Mouse (Mus musculus): Measurements from ENCODE around the gene Mtmr11. TPM values are rescaled to one million over a fixed set of nuclear protein-coding genes. Genes with fewer than 3 reads are reported as not detected.

Mtmr11 gene
- total RNA-seq (2014; fragmentation: Nextera tagmentation) (not detected in 2 replicates), total RNA-seq (2017) (not detected in 2 replicates)

GRCm38 (mm10) chr3:96161869-96162840 lies at the start of gene Mtmr11:
Mtmr11 (plus strand) TSS chr3:96162004.
- no peak for ATAC-seq (replicated peaks; ENCODE audit: low FRiP score, low TSS enrichment, poor library complexity, severe bottlenecking)

DNA sequence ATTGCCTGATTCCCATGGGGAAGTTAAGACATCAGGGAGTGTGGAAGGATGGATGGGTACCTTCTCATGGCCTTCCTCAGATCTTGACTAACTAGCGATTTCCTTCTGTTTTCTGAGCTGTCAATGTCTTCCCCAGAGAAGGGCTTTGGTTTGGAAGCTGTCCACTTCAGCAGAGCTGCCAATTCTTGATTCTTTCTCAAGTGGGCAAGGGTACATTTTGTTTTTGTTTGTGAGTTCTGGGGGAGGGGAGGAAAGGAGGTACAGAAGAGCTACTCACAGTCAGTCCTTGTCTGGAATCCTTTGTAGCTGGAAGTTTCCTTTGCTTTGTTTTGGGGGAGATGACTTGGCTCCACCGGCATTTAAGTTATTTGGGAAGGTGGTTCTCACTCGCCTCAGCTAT lies 48.6 kb upstream of the Mtmr11 start:
- ATAC-seq (replicated peaks; ENCODE audit: low FRiP score, low TSS enrichment, poor library complexity, severe bottlenecking) = no peak

DNA sequence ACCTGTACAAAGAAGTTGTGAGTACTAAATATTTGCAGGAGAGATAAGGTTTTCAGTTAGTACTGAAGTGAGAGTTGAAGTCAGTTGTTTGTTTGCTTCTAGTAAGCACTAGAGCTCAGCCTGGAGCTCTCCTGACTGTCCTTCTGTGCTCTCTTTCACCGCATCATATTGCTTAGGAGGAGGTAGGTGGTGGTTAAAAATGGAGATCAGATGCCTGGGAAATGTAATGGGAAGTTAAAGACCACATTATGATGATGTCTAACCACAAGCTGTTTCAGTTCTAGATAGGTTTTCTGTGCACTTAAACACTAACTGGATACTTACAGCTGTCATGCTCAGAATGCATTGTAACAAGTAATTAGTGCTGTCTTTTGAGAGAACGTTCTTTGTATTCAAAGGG lies 43.7 kb upstream of the Mtmr11 start:
- ATAC-seq (replicated peaks; ENCODE audit: low FRiP score, low TSS enrichment, poor library complexity, severe bottlenecking) = peak; percentile 52; the same call in 1 of the 2 replicates

GRCm38 (mm10) chr3:96118702-96119101 lies 43.1 kb upstream of the Mtmr11 start:
- peak; percentile 57; the same call in 1 of the 2 replicates for ATAC-seq (replicated peaks; ENCODE audit: low FRiP score, low TSS enrichment, poor library complexity, severe bottlenecking)

GRCm38 (mm10) chr3:96124235-96124634 lies 37.6 kb upstream of the Mtmr11 start:
- no peak for ATAC-seq (replicated peaks; ENCODE audit: low FRiP score, low TSS enrichment, poor library complexity, severe bottlenecking)

GRCm38 (mm10) chr3:96128128-96128527 lies 33.7 kb upstream of the Mtmr11 start:
- no peak for ATAC-seq (replicated peaks; ENCODE audit: low FRiP score, low TSS enrichment, poor library complexity, severe bottlenecking)

GRCm38 (mm10) chr3:96132478-96132877 lies 29.3 kb upstream of the Mtmr11 start:
- ATAC-seq (replicated peaks; ENCODE audit: low FRiP score, low TSS enrichment, poor library complexity, severe bottlenecking) = no peak

DNA sequence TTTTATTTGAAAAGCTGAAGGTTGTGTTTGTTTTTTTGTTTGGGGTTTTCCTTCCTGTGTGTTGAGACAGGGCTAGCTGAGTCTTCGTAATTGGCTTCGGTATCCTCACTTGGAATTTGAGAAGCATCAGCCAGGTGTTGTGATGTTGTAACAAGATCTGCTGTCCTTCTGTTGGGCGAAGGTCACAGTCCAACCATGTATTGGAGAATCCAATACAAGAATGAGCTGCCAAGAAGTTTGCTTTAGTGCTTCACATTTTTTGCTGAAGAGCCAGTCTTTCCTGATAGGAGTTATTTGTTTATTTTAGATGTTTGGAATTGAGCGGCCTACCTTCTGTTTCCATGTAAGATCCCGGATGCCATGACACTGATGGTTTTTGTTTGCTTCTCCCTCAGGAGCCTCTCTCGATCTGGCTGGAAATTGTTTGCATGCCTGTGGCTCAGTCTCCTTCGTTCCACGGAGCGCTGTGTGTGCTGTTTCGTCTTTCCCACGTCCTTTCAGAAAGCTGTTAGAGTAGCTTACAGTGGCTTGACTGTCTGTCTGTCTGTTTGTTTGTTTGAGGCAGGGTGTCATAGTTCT lies 28.4 kb upstream of the Mtmr11 start:
- no peak for ATAC-seq (replicated peaks; ENCODE audit: low FRiP score, low TSS enrichment, poor library complexity, severe bottlenecking)

DNA sequence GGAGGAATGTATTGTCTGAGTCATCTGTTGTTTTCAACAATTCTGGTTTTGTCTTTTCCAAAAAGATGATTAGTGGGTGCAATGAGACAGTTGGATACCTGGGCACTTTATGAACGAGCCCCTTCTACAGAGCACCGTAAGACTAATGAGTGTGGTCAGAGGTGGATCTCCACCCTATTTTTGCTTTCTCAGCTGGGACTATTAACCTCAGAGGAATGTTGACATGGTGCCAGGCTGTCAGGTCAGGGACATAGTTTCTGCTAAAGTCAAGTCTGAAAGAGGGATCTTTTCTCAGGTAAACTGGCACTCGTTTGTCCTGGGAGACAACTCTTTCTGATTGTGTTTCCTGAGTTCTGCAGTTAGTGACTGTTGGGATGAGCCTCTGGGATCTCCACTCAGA lies 26.8 kb upstream of the Mtmr11 start:
- ATAC-seq (replicated peaks; ENCODE audit: low FRiP score, low TSS enrichment, poor library complexity, severe bottlenecking) = no peak

GRCm38 (mm10) chr3:96147950-96148349 lies 13.9 kb upstream of the Mtmr11 start:
- ATAC-seq (replicated peaks; ENCODE audit: low FRiP score, low TSS enrichment, poor library complexity, severe bottlenecking) = peak; percentile 77

GRCm38 (mm10) chr3:96151836-96152235 lies 10.0 kb upstream of the Mtmr11 start:
- no peak for ATAC-seq (replicated peaks; ENCODE audit: low FRiP score, low TSS enrichment, poor library complexity, severe bottlenecking)

DNA sequence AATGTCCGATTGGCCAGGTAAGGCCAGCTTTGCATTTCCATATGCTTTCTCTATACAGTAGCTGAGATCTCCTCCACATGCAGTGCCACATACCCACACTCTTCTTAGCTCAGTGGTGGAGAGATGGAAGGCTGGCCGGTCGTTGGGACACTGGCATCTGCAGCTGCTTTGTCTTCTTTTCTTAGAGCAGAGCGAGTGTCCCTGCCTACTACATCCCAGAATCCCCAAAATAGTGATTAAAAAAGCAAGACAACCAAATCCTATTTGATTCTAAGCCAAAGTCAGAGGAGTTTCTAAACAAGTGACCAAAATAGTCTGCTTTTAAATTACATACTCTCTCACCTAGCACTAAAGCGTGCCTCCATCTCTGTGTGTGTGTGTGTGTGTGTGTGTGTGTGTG lies 9.2 kb upstream of the Mtmr11 start:
- ATAC-seq (replicated peaks; ENCODE audit: low FRiP score, low TSS enrichment, poor library complexity, severe bottlenecking) = no peak

- ATAC-seq (replicated peaks; ENCODE audit: low FRiP score, low TSS enrichment, poor library complexity, severe bottlenecking) = no peak
Measured at GRCm38 (mm10) chr3:96155501-96155900, 6.3 kb upstream of the Mtmr11 start.

DNA sequence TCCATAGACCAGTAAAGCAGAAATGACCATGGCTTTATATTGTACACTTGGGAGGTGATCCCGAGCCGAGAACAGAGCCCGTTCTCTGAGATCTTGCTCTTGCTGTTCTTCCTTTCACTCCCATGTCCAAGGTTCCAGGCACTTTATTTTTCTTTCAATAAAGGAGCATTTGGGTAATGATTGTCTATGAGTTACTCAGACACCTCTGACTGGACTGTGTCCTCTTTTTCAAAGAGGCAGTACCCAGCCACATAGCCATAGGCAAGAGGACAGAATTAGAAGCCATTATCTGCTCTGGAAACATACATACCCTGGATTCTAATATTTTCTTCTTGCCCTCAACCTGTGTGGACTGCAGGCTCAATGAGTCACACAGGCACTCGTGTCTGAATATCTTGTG lies 2.0 kb upstream of the Mtmr11 start:
- ATAC-seq (replicated peaks; ENCODE audit: low FRiP score, low TSS enrichment, poor library complexity, severe bottlenecking) = no peak

GRCm38 (mm10) chr3:96160222-96160802 lies 1.5 kb upstream of the Mtmr11 start:
- no peak for ATAC-seq (replicated peaks; ENCODE audit: low FRiP score, low TSS enrichment, poor library complexity, severe bottlenecking)

- ATAC-seq (replicated peaks; ENCODE audit: low FRiP score, low TSS enrichment, poor library complexity, severe bottlenecking) = no peak
Measured at GRCm38 (mm10) chr3:96160803-96161516, 844 bp upstream of the Mtmr11 start.

DNA sequence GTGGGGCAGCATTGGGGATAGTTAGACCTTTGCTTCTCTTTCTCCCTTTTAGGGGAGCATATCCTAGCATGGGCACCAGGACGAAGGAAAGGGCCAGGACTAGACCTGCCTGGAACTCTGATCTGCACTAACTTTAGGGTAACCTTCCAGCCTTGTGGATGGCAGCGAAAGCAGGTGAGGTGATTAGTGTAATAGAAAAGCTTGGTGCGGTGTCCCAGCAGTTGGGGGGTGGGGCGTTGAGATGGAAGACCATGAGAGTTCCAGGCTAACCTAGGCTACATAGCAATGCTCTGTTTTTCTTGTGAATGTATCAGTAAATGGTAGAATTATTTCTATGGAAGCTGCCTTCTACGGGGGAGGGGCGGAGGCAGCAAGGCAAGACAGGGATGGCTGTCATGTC lies 1.2 kb downstream of the Mtmr11 start:
- no peak for ATAC-seq (replicated peaks; ENCODE audit: low FRiP score, low TSS enrichment, poor library complexity, severe bottlenecking)

GRCm38 (mm10) chr3:96168466-96169158 lies 6.8 kb downstream of the Mtmr11 start:
- ATAC-seq (replicated peaks; ENCODE audit: low FRiP score, low TSS enrichment, poor library complexity, severe bottlenecking) = no peak

DNA sequence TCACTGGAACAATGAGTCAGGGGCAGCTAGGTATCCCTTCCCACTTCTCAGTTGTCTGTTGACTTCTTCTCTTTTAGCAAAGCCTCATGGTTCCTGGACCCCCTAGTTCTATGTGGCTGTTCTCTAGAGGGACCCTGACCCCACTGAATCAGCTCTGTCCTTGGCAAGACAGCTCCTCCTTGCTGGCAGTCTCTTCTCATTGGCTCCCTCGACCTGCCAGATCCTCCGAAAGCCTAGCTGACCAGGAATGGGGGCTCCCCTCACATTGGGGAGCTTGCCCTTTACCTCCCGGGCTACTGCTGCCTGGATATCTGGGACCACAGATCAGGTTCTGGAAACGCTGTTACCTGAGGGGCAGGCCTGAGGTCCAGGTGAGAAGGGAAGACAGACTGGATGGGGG lies 8.5 kb downstream of the Mtmr11 start:
- ATAC-seq (replicated peaks; ENCODE audit: low FRiP score, low TSS enrichment, poor library complexity, severe bottlenecking) = no peak

Data from megakaryocyte-erythroid progenitor cell, adult 5-6 weeks (primary cell).